Comparison of ENCODE assay signal across 15 mouse cellular contexts in genomic region chr3:107345033-107345725, GRCm38 (mm10). TPM values are rescaled to one million over a fixed set of nuclear protein-coding genes. Genes with fewer than 3 reads are reported as not detected.
DNase-seq lines count a peak whose midpoint lies in the region; ATAC-seq and TF ChIP-seq lines count a peak whose summit lies in the region.
"Had no signal": no experiment of that assay in that cellular context is flagged by ENCODE, and none has a peak within 500 bp of the region (broad histone marks: within the 10 kb centered on the region; RNA-seq: fewer than 3 reads in every experiment).

No protein-coding gene starts in this region.

- peak; percentile 22; the same call in 1 of the 2 replicates for ATAC-seq in G1E (ENCODE audit: extremely low read depth, insufficient number of reproducible peaks, low FRiP score, poor library complexity, severe bottlenecking)
- ATAC-seq in erythroid progenitor cell, adult 5-6 weeks (replicated peaks; ENCODE audit: low FRiP score, poor library complexity, severe bottlenecking) = 0 out of 2 replicates have a peak, but pooled peaks have one; percentile 34
- ATAC-seq: intestine, embryonic 15.5 days had no signal

- no peaks in the 10 kb centered on the region for H3K9me3 ChIP-seq in G1E (replicated peaks)
- H3K9me3 ChIP-seq: embryonic facial prominence, embryonic 12.5 days; heart, embryonic 10.5 days; intestine, embryonic 15.5 days had no signal

- peaks cover 7% of the 10 kb centered on the region for H3K27me3 ChIP-seq in G1E (ENCODE audit: insufficient read depth, low read length)
- H3K27me3 ChIP-seq: embryonic facial prominence, embryonic 12.5 days; intestine, embryonic 15.5 days had no signal

- TF ChIP-seq CTCF in G1E (IDR thresholded peaks at IDR 0.05; ENCODE audit: low read depth, low read length) = no peak
- no peak for TF ChIP-seq CTCF in gastrocnemius, adult 2 months (IDR thresholded peaks at IDR 0.05)

- DNase-seq in adrenal gland, postnatal 14 days = peak; percentile 43
- no peak for DNase-seq in adrenal gland, adult 2 months
- peak; percentile 60 for DNase-seq in left cerebral cortex, postnatal 4 days
- DNase-seq in left cerebral cortex, adult 18-20 months (ENCODE audit: low spot score in 2 of 2) = no peak
- DNase-seq in G1E (ENCODE audit: low spot score) = no peak
- no peak for DNase-seq in right cerebral cortex, postnatal 36 days (ENCODE audit: low spot score in 2 of 2)
- DNase-seq in gastrocnemius, adult 2 months = no peak
- DNase-seq: heart, postnatal 14 days; lung, adult 18-20 months; lung, postnatal 4 days had no signal

- no peaks in the 10 kb centered on the region for H3K36me3 ChIP-seq in G1E (replicated peaks)
- H3K36me3 ChIP-seq: embryonic facial prominence, embryonic 12.5 days; heart, embryonic 10.5 days; intestine, embryonic 15.5 days had no signal

- H3K27ac ChIP-seq in gastrocnemius, adult 2 months = no peak overlapping the region
- H3K27ac ChIP-seq: embryonic facial prominence, embryonic 12.5 days; heart, embryonic 10.5 days; intestine, embryonic 15.5 days; kidney, postnatal 0 days had no signal

- intact Hi-C loops in left cerebral cortex, postnatal 4 days (cut with DNase I) = no loop called here
- intact Hi-C loops in gastrocnemius, adult 2 months (cut with DNase I) = no loop called here

- peaks cover 15% of the 10 kb centered on the region for H3K4me1 ChIP-seq in G1E (ENCODE audit: insufficient read depth, low read depth, low read length)
- H3K4me1 ChIP-seq: embryonic facial prominence, embryonic 12.5 days; heart, embryonic 10.5 days; intestine, embryonic 15.5 days had no signal

- H3K4me3 ChIP-seq in G1E (ENCODE audit: low read depth, low read length) = no peak overlapping the region
- no peak overlapping the region for H3K4me3 ChIP-seq in gastrocnemius, adult 2 months
- H3K4me3 ChIP-seq: embryonic facial prominence, embryonic 12.5 days; heart, embryonic 10.5 days; intestine, embryonic 15.5 days had no signal

RNA-seq across cellular contexts. Expression of gene Rbm15, which starts 11.7 kb away (rescaled TPM):
- total RNA-seq in adrenal gland, postnatal 14 days (2021) = 37.3 and 41.1 TPM in 2 replicates
- total RNA-seq in adrenal gland, adult 2 months (2021) = 10 to 100 TPM; 25.9 to 40.5 TPM
- polyA plus RNA-seq in adrenal gland, adult 2 months (2012; rRNA removed) = 4.1 and 4.8 TPM in 2 replicates
- 10 to 100 TPM; 24.3 to 24.6 TPM for total RNA-seq in left cerebral cortex, postnatal 4 days (2021)
- total RNA-seq in left cerebral cortex, adult 18-20 months (2021) = 10 to 100 TPM; 25.6 to 27.0 TPM
- total RNA-seq in G1E (2014; fragmentation: Nextera tagmentation) = 105 and 113 TPM in 2 replicates
- 42.7 and 50.0 TPM in 2 replicates for total RNA-seq in G1E (2017)
- polyA plus RNA-seq in G1E (2012) = 5.2 and 5.9 TPM in 2 replicates
- 129 and 143 TPM in 2 replicates for total RNA-seq in erythroid progenitor cell, adult 5-6 weeks (2015; ENCODE audit: low replicate concordance)
- total RNA-seq in erythroid progenitor cell, adult 5-6 weeks (2017; ENCODE audit: low replicate concordance) = 125 and 143 TPM in 2 replicates
- total RNA-seq in gastrocnemius, adult 2 months (2021) = 10 to 100 TPM; 22.3 TPM

RNA-seq across cellular contexts. Expression of gene Slc16a4, which starts 54.1 kb away (rescaled TPM):
- 0.44 and 0.49 TPM in 2 replicates for total RNA-seq in adrenal gland, postnatal 14 days (2021)
- under 1 TPM; 0.32 to 0.59 TPM for total RNA-seq in adrenal gland, adult 2 months (2021)
- polyA plus RNA-seq in adrenal gland, adult 2 months (2012; rRNA removed) = 0.11 and 0.16 TPM in 2 replicates
- 1 to 10 TPM; 1.0 to 1.3 TPM for total RNA-seq in left cerebral cortex, postnatal 4 days (2021)
- under 1 TPM; 0.77 to 0.82 TPM for total RNA-seq in left cerebral cortex, adult 18-20 months (2021)
- total RNA-seq in G1E (2014; fragmentation: Nextera tagmentation) (not detected in 2 replicates), G1E (2017) (0.22 and 0.29 TPM in 2 replicates)
- polyA plus RNA-seq in G1E (2012) = not detected in 2 replicates
- total RNA-seq in erythroid progenitor cell, adult 5-6 weeks (2015; ENCODE audit: low replicate concordance) = 1.4 TPM in 1 of 2 replicates, not detected in the other
- 2.1 TPM in 1 of 2 replicates, not detected in the other for total RNA-seq in erythroid progenitor cell, adult 5-6 weeks (2017; ENCODE audit: low replicate concordance)
- under 1 TPM in 1 of 2 experiments, not detected in 1; 0.17 TPM for total RNA-seq in gastrocnemius, adult 2 months (2021)

Comparison
In these comparisons a context has a peak if more than half of its experiments do, and no peak if none do; other contexts are left out.
1. DNase-seq: peak in adrenal gland, postnatal 14 days (single experiment) and left cerebral cortex, postnatal 4 days (single experiment); none in adrenal gland, adult 2 months (single experiment), left cerebral cortex, adult 18-20 months (0 of 2), G1E (single experiment), right cerebral cortex, postnatal 36 days (0 of 2) and gastrocnemius, adult 2 months (single experiment).